Mouse (Mus musculus): ENCODE results near the gene Myod1. TPM values are rescaled to one million over a fixed set of nuclear protein-coding genes. Genes with fewer than 3 reads are reported as not detected.

Gene Myod1
- polyA plus RNA-seq, 1 experiment from 2014 or later = not detected

GRCm38 (mm10) chr7:46347692-46348091, 28.6 kb upstream of the Myod1 start:
- WGBS = 44% methylated on average over 4 of the region's 4 CpGs
- no peak overlapping the region for H3K4me3 ChIP-seq (ENCODE audit: low read depth, low read length)
- H3K36me3 ChIP-seq (ENCODE audit: control insufficient read depth, insufficient read depth) = no peaks in the 10 kb centered on the region
- ATAC-seq = no peak
- H3K27me3 ChIP-seq (replicated peaks; ENCODE audit: control insufficient read depth, insufficient read depth, low read length) = peaks cover 22% of the 10 kb centered on the region; the same call in 1 of the 2 replicates
- H3K9ac ChIP-seq (ENCODE audit: low read depth, low read length) = no peak overlapping the region
- no peak for TF ChIP-seq CTCF (IDR thresholded peaks at IDR 0.05; ENCODE audit: low read depth)
- H3K4me2 ChIP-seq (replicated peaks; ENCODE audit: low read depth) = no peak overlapping the region
- no peak overlapping the region for H3K27ac ChIP-seq (ENCODE audit: low read depth, low read length)
- no peaks in the 10 kb centered on the region for H3K4me1 ChIP-seq (replicated peaks; ENCODE audit: control insufficient read depth, insufficient read depth, low read length)
- no peaks in the 10 kb centered on the region for H3K9me3 ChIP-seq (ENCODE audit: control insufficient read depth)

DNA sequence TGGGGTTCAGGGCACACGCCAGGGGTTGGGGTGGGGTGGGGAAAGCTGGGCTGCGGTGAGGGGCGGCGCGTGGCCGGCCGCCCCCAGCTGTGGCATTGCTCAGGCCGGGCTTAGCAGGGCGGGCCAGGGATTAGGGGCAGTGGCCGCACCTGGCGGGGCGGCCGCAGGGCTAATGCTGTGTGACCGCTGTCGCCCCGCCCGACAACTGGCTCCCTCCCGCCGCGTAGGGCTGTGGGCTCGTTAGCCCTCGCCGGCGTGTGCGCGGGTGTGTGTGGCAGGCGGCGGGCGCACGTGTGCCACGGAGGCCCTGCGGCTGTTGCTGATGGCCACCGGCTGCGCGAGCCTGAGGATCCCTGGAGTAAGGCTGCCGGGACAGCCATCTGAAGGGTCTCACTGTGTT, 27.5 kb upstream of the Myod1 start:
- Histone ChIP-seq H3K27ac (ENCODE audit: low read depth, low read length) (no peak overlapping the region), H3K36me3 (ENCODE audit: control insufficient read depth, insufficient read depth) (no peaks in the 10 kb centered on the region), H3K9me3 (ENCODE audit: control insufficient read depth) (no peaks in the 10 kb centered on the region), H3K4me1 (replicated peaks; ENCODE audit: control insufficient read depth, insufficient read depth, low read length) (no peaks in the 10 kb centered on the region), H3K9ac (ENCODE audit: low read depth, low read length) (no peak overlapping the region), H3K4me2 (replicated peaks; ENCODE audit: low read depth) (no peak overlapping the region), H3K4me3 (ENCODE audit: low read depth, low read length) (no peak overlapping the region), H3K27me3 (replicated peaks; ENCODE audit: control insufficient read depth, insufficient read depth, low read length) (peaks cover 22% of the 10 kb centered on the region; the same call in 1 of the 2 replicates)
- no peak for TF ChIP-seq CTCF (IDR thresholded peaks at IDR 0.05; ENCODE audit: low read depth)
- ATAC-seq = no peak
- WGBS = 9% methylated on average over 35 of the region's 36 CpGs

DNA sequence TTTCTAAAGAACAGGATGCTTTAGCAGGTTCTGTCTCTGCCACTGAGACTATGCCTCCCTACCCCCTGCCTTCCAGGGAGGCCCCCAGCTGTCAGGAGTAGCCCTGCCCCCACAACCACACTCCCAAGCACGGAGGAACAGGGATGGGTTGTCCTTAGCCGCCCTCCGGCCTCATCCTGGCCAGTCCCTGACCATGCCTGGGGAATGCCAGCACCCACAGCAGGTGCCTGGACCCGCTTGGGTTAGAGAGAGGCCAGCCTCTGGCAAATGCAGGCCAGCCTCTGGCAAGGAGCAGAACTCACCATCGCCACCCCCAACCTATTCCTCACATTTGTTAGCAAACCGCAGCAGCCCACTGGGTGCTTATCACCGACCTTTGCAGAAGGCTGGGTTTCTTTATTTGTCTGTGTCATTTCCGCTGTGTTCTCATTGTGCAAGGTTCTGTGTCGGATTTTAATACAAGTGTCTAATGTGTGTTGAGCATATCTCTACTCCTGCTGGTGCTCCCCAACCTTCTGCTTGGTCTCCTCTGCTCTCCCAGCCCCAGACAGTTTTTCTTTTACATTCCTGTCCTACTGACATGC, 26.1 kb upstream of the Myod1 start:
- Histone ChIP-seq H3K9ac (ENCODE audit: low read depth, low read length) (no peak overlapping the region), H3K36me3 (ENCODE audit: control insufficient read depth, insufficient read depth) (no peaks in the 10 kb centered on the region), H3K4me3 (ENCODE audit: low read depth, low read length) (no peak overlapping the region), H3K4me2 (replicated peaks; ENCODE audit: low read depth) (no peak overlapping the region), H3K4me1 (replicated peaks; ENCODE audit: control insufficient read depth, insufficient read depth, low read length) (no peaks in the 10 kb centered on the region), H3K27ac (ENCODE audit: low read depth, low read length) (no peak overlapping the region), H3K27me3 (replicated peaks; ENCODE audit: control insufficient read depth, insufficient read depth, low read length) (peaks cover 22% of the 10 kb centered on the region; the same call in 1 of the 2 replicates), H3K9me3 (ENCODE audit: control insufficient read depth) (no peaks in the 10 kb centered on the region)
- no peak for ATAC-seq
- TF ChIP-seq CTCF (IDR thresholded peaks at IDR 0.05; ENCODE audit: low read depth) = no peak
- WGBS = 47% methylated on average over 9 of the region's 9 CpGs

GRCm38 (mm10) chr7:46352748-46353147, 23.5 kb upstream of the Myod1 start:
- Histone ChIP-seq H3K9me3 (ENCODE audit: control insufficient read depth) (no peaks in the 10 kb centered on the region), H3K9ac (ENCODE audit: low read depth, low read length) (no peak overlapping the region), H3K36me3 (ENCODE audit: control insufficient read depth, insufficient read depth) (no peaks in the 10 kb centered on the region), H3K27me3 (replicated peaks; ENCODE audit: control insufficient read depth, insufficient read depth, low read length) (peaks cover 18% of the 10 kb centered on the region; the same call in 1 of the 2 replicates), H3K4me1 (replicated peaks; ENCODE audit: control insufficient read depth, insufficient read depth, low read length) (no peaks in the 10 kb centered on the region), H3K4me3 (ENCODE audit: low read depth, low read length) (no peak overlapping the region), H3K4me2 (replicated peaks; ENCODE audit: low read depth) (no peak overlapping the region), H3K27ac (ENCODE audit: low read depth, low read length) (no peak overlapping the region)
- TF ChIP-seq CTCF (IDR thresholded peaks at IDR 0.05; ENCODE audit: low read depth) = no peak
- 57% methylated on average over 2 of the region's 2 CpGs for WGBS
- no peak for ATAC-seq

DNA sequence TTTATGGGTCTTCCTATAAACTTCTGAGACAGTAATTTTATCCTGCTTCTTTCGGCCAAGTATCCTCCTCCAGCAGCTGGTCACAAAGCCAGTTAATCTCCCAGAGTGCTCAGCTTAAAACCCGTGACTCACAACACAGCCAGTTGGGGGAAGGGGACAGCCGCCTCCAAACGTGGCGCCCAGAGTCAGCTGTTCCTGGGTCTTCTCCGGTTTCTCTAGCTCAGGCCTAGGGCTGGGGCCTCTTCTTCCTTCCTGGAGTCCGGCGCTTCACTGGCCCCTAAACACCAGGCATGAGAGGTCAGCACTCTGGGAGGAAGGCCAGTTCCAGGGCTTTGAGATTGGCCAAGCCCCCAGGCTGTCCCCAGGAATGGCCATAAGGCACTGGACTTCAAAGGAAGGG, 23.1 kb upstream of the Myod1 start:
- Histone ChIP-seq H3K9ac (ENCODE audit: low read depth, low read length) (no peak overlapping the region), H3K4me3 (ENCODE audit: low read depth, low read length) (no peak overlapping the region), H3K27me3 (replicated peaks; ENCODE audit: control insufficient read depth, insufficient read depth, low read length) (peaks cover 17% of the 10 kb centered on the region; the same call in 1 of the 2 replicates), H3K27ac (ENCODE audit: low read depth, low read length) (no peak overlapping the region), H3K4me1 (replicated peaks; ENCODE audit: control insufficient read depth, insufficient read depth, low read length) (no peaks in the 10 kb centered on the region), H3K9me3 (ENCODE audit: control insufficient read depth) (no peaks in the 10 kb centered on the region), H3K4me2 (replicated peaks; ENCODE audit: low read depth) (no peak overlapping the region), H3K36me3 (ENCODE audit: control insufficient read depth, insufficient read depth) (no peaks in the 10 kb centered on the region)
- no peak for ATAC-seq
- WGBS = 52% methylated on average over 8 of the region's 8 CpGs
- no peak for TF ChIP-seq CTCF (IDR thresholded peaks at IDR 0.05; ENCODE audit: low read depth)

GRCm38 (mm10) chr7:46353875-46354274, 22.4 kb upstream of the Myod1 start:
- Histone ChIP-seq H3K4me2 (replicated peaks; ENCODE audit: low read depth) (no peak overlapping the region), H3K27me3 (replicated peaks; ENCODE audit: control insufficient read depth, insufficient read depth, low read length) (peaks cover 10% of the 10 kb centered on the region; the same call in 1 of the 2 replicates), H3K4me3 (ENCODE audit: low read depth, low read length) (no peak overlapping the region), H3K27ac (ENCODE audit: low read depth, low read length) (no peak overlapping the region), H3K4me1 (replicated peaks; ENCODE audit: control insufficient read depth, insufficient read depth, low read length) (no peaks in the 10 kb centered on the region), H3K36me3 (ENCODE audit: control insufficient read depth, insufficient read depth) (no peaks in the 10 kb centered on the region), H3K9ac (ENCODE audit: low read depth, low read length) (no peak overlapping the region), H3K9me3 (ENCODE audit: control insufficient read depth) (no peaks in the 10 kb centered on the region)
- ATAC-seq = no peak
- TF ChIP-seq CTCF (IDR thresholded peaks at IDR 0.05; ENCODE audit: low read depth) = no peak
- 16% methylated on average over 4 of the region's 4 CpGs for WGBS
